Mouse (Mus musculus) limb, embryonic 10.5 days (tissue): ENCODE data around the gene Nhlrc2. TPM values are rescaled to one million over a fixed set of nuclear protein-coding genes. Genes with fewer than 3 reads are reported as not detected.

Source experiments
- DNase-seq: peaks from one replicate; pipeline ENCODE4 v3.0.0-alpha.2; 2017; ENCODE audit warnings: low spot score
- H3K27ac ChIP-seq: fragments of 300-500 bp; sonication (generic); 2 replicates; pipeline ENCODE4 v1.5.1; 2016; ENCODE audit warnings: mild to moderate bottlenecking
- H3K27me3 ChIP-seq: fragments of 300-500 bp; sonication (generic); 2 replicates; pipeline ENCODE4 v1.6.1; 2016; ENCODE audit warnings: low read depth, mild to moderate bottlenecking; ENCODE audit not compliant: poor library complexity, severe bottlenecking
- H3K36me3 ChIP-seq: fragments of 300-500 bp; sonication (generic); 2 replicates; pipeline ENCODE4 v1.6.1; 2016; ENCODE audit warnings: mild to moderate bottlenecking, moderate library complexity
- H3K4me1 ChIP-seq: fragments of 300-500 bp; sonication (generic); 2 replicates; pipeline ENCODE4 v1.6.1; 2016
- H3K4me3 ChIP-seq: fragments of 300-500 bp; sonication (generic); 2 replicates; pipeline ENCODE4 v1.5.1; 2016; ENCODE audit warnings: mild to moderate bottlenecking, moderate library complexity
- H3K9me3 ChIP-seq: fragments of 300-500 bp; sonication (generic); replicated peaks from 2 replicates; pipeline ENCODE4 v1.6.1; 2016; ENCODE audit warnings: mild to moderate bottlenecking
- WGBS: fragments of 180-500 bp; shearing (Covaris S2); methylation state at CpG from one replicate; pipeline ENCODE4 v1.1.7; 2016; 5-methylcytosine and 5-hydroxymethylcytosine counted together
- polyA plus RNA-seq: library from polyadenylated mRNA; unstranded; fragments of >200 nt; fragmentation: Nextera tagmentation; extraction: Ambion mirVana; gene quantifications from 2 replicates; pipeline ENCODE4 v1.2.1, GENCODE M21; 2016

Nhlrc2 gene
- polyA plus RNA-seq, 1 experiment from 2014 or later: 16.6 TPM

DNA sequence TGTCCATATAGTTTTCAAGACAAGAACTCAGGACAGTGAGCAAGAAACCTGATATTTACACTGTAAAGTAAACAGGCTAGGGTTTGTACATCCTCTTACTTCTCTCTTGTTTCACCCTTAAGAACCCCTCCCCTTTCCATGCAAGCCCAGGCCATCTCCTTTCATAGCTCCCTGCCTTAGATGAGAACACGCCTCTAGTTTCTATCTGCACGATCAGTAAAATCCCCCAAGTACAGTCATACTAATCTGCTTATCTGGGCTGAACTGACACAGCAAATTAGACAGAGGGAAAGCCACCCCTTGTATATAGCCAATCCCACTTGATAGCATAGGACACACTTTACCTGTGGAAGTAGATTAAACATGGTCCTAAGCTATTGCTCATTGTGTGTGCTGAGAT, 23.2 kb downstream of the Nhlrc2 start:
- Histone ChIP-seq H3K4me3 (no peak overlapping the region), H3K9me3 (no peaks in the 10 kb centered on the region), H3K27me3 (no peaks in the 10 kb centered on the region), H3K36me3 (peaks cover 37% of the 10 kb centered on the region), H3K27ac (no peak overlapping the region), H3K4me1 (no peaks in the 10 kb centered on the region)
- DNase-seq: no peak
- 96% methylated on average over 2 of the region's 2 CpGs for WGBS

DNA sequence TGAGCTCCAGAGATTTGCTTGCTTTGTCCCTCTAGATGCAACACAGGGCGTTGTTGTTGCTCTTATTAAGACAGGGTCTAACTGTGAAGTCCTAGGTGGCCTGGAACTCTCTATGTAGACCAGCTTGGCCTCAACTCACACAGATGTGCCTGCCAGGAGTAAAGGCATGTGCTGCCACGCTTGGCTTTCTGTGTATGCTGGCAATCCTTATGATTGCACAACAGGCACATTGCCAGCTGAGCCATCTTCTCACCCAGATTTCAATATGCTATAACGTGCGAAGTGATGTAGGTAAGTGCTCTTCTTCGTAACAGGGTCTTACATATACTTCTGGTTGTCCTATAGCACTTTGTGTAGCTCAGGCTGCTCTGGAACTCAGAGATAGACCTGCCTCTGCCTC, 23.9 kb downstream of the Nhlrc2 start:
- H3K27ac ChIP-seq: no peak overlapping the region
- no peaks in the 10 kb centered on the region for H3K4me1 ChIP-seq
- H3K4me3 ChIP-seq: no peak overlapping the region
- no peaks in the 10 kb centered on the region for H3K27me3 ChIP-seq
- 94% methylated on average over 5 of the region's 5 CpGs for WGBS
- no peak for DNase-seq
- H3K9me3 ChIP-seq: no peaks in the 10 kb centered on the region
- H3K36me3 ChIP-seq: peaks cover 39% of the 10 kb centered on the region

GRCm38 (mm10) chr19:56573184-56573583, 25.1 kb downstream of the Nhlrc2 start:
- 94% methylated on average over 6 of the region's 6 CpGs for WGBS
- no peaks in the 10 kb centered on the region for H3K4me1 ChIP-seq
- no peaks in the 10 kb centered on the region for H3K9me3 ChIP-seq
- H3K27me3 ChIP-seq: no peaks in the 10 kb centered on the region
- no peak for DNase-seq
- H3K27ac ChIP-seq: no peak overlapping the region
- no peak overlapping the region for H3K4me3 ChIP-seq
- peaks cover 51% of the 10 kb centered on the region for H3K36me3 ChIP-seq

DNA sequence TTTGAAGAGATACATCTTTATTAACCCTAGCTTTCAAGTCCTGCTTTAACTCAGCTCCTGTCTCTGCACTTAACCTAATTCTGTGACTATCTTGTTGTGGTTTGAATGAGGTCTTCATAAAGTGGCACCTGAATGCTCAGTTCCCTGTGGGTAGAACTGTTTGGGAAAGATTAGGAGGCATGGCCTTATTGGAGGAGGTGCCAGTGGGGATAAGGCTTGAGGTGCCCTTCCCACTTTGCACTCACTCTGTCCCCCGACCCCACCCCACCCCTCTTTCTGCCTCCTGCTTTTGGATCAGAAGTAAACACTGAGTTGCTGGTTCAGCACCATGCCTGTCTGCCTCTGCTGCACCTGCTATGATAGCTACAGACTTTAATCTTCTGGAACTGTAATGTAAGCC, 29.7 kb downstream of the Nhlrc2 start:
- Histone ChIP-seq H3K27ac (no peak overlapping the region), H3K27me3 (no peaks in the 10 kb centered on the region), H3K4me1 (no peaks in the 10 kb centered on the region), H3K36me3 (peaks cover 57% of the 10 kb centered on the region), H3K9me3 (no peaks in the 10 kb centered on the region), H3K4me3 (no peak overlapping the region)
- no peak for DNase-seq
- 95% methylated on average over 1 of the region's 1 CpGs for WGBS

DNA sequence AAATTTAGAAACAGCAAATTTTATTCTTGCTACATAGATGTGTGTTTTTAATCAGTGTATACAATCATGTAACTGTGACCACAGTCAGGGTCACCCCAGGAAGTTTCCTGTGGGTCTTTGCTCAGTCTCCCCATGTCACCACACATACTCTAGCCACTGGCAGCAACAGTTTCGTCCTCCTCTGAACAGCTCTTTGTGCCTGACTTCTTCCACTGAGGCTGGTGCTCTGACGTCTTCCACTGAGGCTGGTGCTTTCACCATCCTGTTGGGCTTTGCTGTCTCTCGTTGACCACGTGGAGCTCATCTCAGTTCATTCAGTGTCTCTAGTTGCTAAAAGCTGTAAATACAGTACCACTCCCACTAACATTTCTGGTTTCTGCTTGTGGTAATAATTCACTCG, 33.9 kb downstream of the Nhlrc2 start:
- H3K36me3 ChIP-seq: peaks cover 75% of the 10 kb centered on the region
- WGBS: 91% methylated on average over 5 of the region's 5 CpGs

GRCm38 (mm10) chr19:56583785-56584184, 35.7 kb downstream of the Nhlrc2 start:
- WGBS: 73% methylated on average over 5 of the region's 5 CpGs
- Histone ChIP-seq H3K27me3 (no peaks in the 10 kb centered on the region), H3K4me1 (no peaks in the 10 kb centered on the region), H3K4me3 (no peak overlapping the region), H3K27ac (no peak overlapping the region), H3K9me3 (no peaks in the 10 kb centered on the region), H3K36me3 (peaks cover 76% of the 10 kb centered on the region)
- no peak for DNase-seq

More for the DNA sequence above, 33.9 kb downstream of the Nhlrc2 start:
- Histone ChIP-seq H3K27me3 (no peaks in the 10 kb centered on the region), H3K4me1 (no peaks in the 10 kb centered on the region), H3K4me3 (no peak overlapping the region), H3K27ac (no peak overlapping the region), H3K9me3 (no peaks in the 10 kb centered on the region)
- DNase-seq: no peak

GRCm38 (mm10) chr19:56584288-56584687, 36.2 kb downstream of the Nhlrc2 start:
- 89% methylated on average over 3 of the region's 3 CpGs for WGBS
- H3K27me3 ChIP-seq: no peaks in the 10 kb centered on the region
- no peaks in the 10 kb centered on the region for H3K4me1 ChIP-seq
- no peak for DNase-seq
- H3K4me3 ChIP-seq: no peak overlapping the region
- H3K27ac ChIP-seq: no peak overlapping the region
- H3K9me3 ChIP-seq: no peaks in the 10 kb centered on the region
- peaks cover 81% of the 10 kb centered on the region for H3K36me3 ChIP-seq

GRCm38 (mm10) chr19:56586320-56586719, 38.3 kb downstream of the Nhlrc2 start:
- WGBS: 89% methylated on average over 8 of the region's 8 CpGs

DNA sequence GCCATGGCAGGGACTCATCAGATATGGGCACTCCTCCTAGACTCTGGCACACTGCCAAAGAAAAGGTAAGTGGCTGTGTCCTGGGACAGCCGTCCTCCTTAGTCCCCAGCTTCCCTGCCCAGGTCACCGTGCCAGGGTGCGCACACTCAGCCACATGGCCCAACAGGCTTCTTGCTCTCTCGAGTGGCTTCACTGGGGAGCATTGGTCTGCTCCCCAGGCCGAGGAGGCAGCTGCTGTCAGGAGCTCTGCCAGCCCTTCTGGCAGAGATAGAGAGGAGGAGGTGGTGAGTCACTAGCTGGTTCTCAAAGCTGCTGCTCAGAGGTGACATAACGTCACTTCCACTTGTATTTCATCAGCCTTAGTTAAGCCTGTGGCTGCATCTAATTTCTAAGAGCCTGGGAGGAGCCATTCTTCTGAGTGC, 40.2 kb downstream of the Nhlrc2 start:
- DNase-seq: no peak
- H3K36me3 ChIP-seq: peaks cover 87% of the 10 kb centered on the region
- H3K27ac ChIP-seq: no peak overlapping the region
- H3K27me3 ChIP-seq: no peaks in the 10 kb centered on the region
- no peaks in the 10 kb centered on the region for H3K9me3 ChIP-seq
- no peak overlapping the region for H3K4me3 ChIP-seq
- H3K4me1 ChIP-seq: no peaks in the 10 kb centered on the region
- 90% methylated on average over 6 of the region's 6 CpGs for WGBS

More at GRCm38 (mm10) chr19:56586320-56586719, 38.3 kb downstream of the Nhlrc2 start:
- no peaks in the 10 kb centered on the region for H3K27me3 ChIP-seq
- no peak for DNase-seq
- no peak overlapping the region for H3K4me3 ChIP-seq
- peaks cover 87% of the 10 kb centered on the region for H3K36me3 ChIP-seq
- H3K9me3 ChIP-seq: no peaks in the 10 kb centered on the region
- no peak overlapping the region for H3K27ac ChIP-seq
- no peaks in the 10 kb centered on the region for H3K4me1 ChIP-seq

DNA sequence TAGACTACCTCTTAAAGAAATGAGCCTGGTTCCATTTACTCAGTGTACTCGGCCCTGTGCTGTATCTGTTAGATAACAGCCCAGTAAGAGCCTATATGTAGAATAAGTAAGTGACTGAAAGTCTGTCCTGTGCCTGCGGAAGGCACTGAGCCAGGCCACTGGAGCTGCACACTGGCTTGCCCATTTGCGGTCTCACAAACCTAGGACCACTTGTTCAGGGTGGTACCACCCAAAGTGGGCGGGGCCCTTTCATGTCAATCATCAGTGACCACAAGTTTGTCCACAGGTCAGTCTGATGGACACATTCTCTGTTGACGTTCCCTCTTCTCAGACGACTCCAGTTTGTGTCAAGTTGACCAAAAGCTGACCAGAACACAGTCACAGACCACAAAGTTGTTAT, 40.9 kb downstream of the Nhlrc2 start:
- peaks cover 89% of the 10 kb centered on the region for H3K36me3 ChIP-seq

GRCm38 (mm10) chr19:56589455-56589854, 41.4 kb downstream of the Nhlrc2 start:
- WGBS: 95% methylated on average over 5 of the region's 5 CpGs
- Histone ChIP-seq H3K36me3 (peaks cover 89% of the 10 kb centered on the region), H3K27ac (no peak overlapping the region), H3K27me3 (no peaks in the 10 kb centered on the region), H3K4me3 (no peak overlapping the region), H3K4me1 (no peaks in the 10 kb centered on the region), H3K9me3 (no peaks in the 10 kb centered on the region)
- no peak for DNase-seq

More for the DNA sequence above, 40.9 kb downstream of the Nhlrc2 start:
- no peaks in the 10 kb centered on the region for H3K27me3 ChIP-seq
- DNase-seq: no peak
- H3K9me3 ChIP-seq: no peaks in the 10 kb centered on the region
- H3K27ac ChIP-seq: no peak overlapping the region
- 91% methylated on average over 6 of the region's 6 CpGs for WGBS
- no peaks in the 10 kb centered on the region for H3K4me1 ChIP-seq
- H3K4me3 ChIP-seq: no peak overlapping the region

GRCm38 (mm10) chr19:56590250-56590649, 42.2 kb downstream of the Nhlrc2 start:
- H3K4me1 ChIP-seq: no peaks in the 10 kb centered on the region
- no peaks in the 10 kb centered on the region for H3K27me3 ChIP-seq
- H3K36me3 ChIP-seq: peaks cover 94% of the 10 kb centered on the region
- WGBS: 90% methylated on average over 3 of the region's 3 CpGs
- no peak overlapping the region for H3K27ac ChIP-seq
- H3K9me3 ChIP-seq: no peaks in the 10 kb centered on the region
- DNase-seq: no peak
- H3K4me3 ChIP-seq: no peak overlapping the region

GRCm38 (mm10) chr19:56592472-56592871, 44.4 kb downstream of the Nhlrc2 start:
- Histone ChIP-seq H3K9me3 (no peaks in the 10 kb centered on the region), H3K27ac (no peak overlapping the region), H3K4me1 (no peaks in the 10 kb centered on the region), H3K27me3 (no peaks in the 10 kb centered on the region), H3K36me3 (peaks cover 97% of the 10 kb centered on the region), H3K4me3 (no peak overlapping the region)
- DNase-seq: no peak
- 89% methylated on average over 9 of the region's 9 CpGs for WGBS

- peaks cover 35% of the 10 kb centered on the region for H3K4me1 ChIP-seq
- no peak overlapping the region for H3K27ac ChIP-seq
- peaks cover 41% of the 10 kb centered on the region for H3K36me3 ChIP-seq
- no peaks in the 10 kb centered on the region for H3K27me3 ChIP-seq
- WGBS: 46% methylated on average over 3 of the region's 3 CpGs
- H3K9me3 ChIP-seq: no peaks in the 10 kb centered on the region
- H3K4me3 ChIP-seq: no peak overlapping the region
- no peak for DNase-seq
Observed at GRCm38 (mm10) chr19:56599996-56600395, 51.9 kb downstream of the Nhlrc2 start.
